Mouse (Mus musculus): ENCODE data around the gene Krt79. TPM values are rescaled to one million over a fixed set of nuclear protein-coding genes. Genes with fewer than 3 reads are reported as not detected.

Gene Krt79
- polyA plus RNA-seq, 1 experiment = not detected

DNA sequence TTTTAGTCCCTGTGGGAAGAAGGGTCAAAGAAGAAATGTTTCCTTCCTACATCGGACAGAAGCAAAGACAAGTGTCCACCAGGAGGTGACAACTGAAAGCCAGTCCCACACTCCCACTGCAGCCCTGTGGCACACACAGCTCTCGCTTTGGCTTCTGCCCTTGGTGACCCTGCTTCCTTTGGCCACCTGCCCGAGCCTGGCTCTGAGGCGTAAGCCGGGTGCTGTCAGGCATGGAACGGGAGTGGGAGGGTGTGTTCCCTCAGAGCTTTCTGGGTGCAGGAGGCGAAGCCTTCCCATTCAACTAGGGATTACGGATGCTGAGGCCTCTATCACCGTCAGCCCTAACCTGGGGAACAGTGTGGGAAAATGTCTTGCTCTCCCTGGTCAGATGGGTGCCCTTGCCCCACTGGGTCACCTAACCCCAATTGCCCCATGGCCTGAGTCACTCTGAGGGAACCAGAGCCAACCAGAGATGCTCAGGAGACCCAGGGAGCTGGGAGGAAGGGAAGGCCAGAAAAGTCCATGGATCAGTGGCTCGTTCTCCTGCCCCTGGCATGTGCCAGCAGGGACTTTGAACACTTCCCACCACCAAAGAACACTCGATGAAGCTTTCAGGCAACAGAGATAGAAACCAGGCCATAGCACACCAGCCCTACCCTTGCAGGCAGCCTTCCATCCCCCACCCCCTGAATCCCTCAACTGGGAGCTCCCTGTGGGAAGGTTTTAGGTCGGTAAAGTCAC lies 12.6 kb downstream of the Krt79 start:
- no peak overlapping the region for H3K4me3 ChIP-seq (ENCODE audit: low read depth, low read length)
- no peaks in the 10 kb centered on the region for H3K4me1 ChIP-seq (ENCODE audit: control insufficient read depth, insufficient read depth, low read length)
- H3K9ac ChIP-seq (ENCODE audit: low read depth, poor library complexity, severe bottlenecking) = no peak overlapping the region
- TF ChIP-seq CTCF (IDR thresholded peaks at IDR 0.05; ENCODE audit: low read depth, low read length) (no peak), EP300 (IDR thresholded peaks at IDR 0.05; ENCODE audit: insufficient read depth, low read depth, low read length) (no peak), POLR2A (IDR thresholded peaks at IDR 0.05; ENCODE audit: insufficient read depth, low read length) (no peak)
- no peak overlapping the region for H3K27ac ChIP-seq (ENCODE audit: insufficient read depth, low read length)
- H3K9me3 ChIP-seq (replicated peaks; ENCODE audit: control insufficient read depth, insufficient read depth, low read length, poor library complexity, severe bottlenecking) = no peaks in the 10 kb centered on the region
- H3K36me3 ChIP-seq (ENCODE audit: control insufficient read depth, insufficient read depth, low read length, poor library complexity, severe bottlenecking) = no peaks in the 10 kb centered on the region
- no peaks in the 10 kb centered on the region for H3K27me3 ChIP-seq (ENCODE audit: control insufficient read depth, insufficient read depth, low read length, poor library complexity, severe bottlenecking)

DNA sequence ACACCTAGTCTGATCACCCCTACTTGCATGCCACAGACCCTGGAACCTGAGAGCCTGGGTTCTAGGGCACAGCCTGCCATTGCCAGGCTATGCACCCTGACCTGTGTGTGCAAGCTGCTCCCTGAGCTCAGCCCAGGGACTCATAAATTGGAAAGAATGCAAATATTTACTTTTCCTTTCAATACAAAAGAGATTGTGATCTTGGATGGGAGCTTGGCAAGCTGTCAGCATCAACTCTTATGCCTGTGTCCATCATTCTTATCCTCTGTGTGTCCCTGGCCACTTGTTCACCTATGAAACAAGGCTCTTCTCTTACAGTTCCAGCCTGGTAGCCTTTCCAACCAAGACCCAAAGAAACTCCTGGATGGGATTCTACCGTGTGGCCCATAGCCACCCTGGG lies 15.1 kb downstream of the Krt79 start:
- Histone ChIP-seq H3K36me3 (ENCODE audit: control insufficient read depth, insufficient read depth, low read length, poor library complexity, severe bottlenecking) (no peaks in the 10 kb centered on the region), H3K27me3 (ENCODE audit: control insufficient read depth, insufficient read depth, low read length, poor library complexity, severe bottlenecking) (no peaks in the 10 kb centered on the region), H3K27ac (ENCODE audit: insufficient read depth, low read length) (no peak overlapping the region), H3K9ac (ENCODE audit: low read depth, poor library complexity, severe bottlenecking) (no peak overlapping the region), H3K9me3 (replicated peaks; ENCODE audit: control insufficient read depth, insufficient read depth, low read length, poor library complexity, severe bottlenecking) (no peaks in the 10 kb centered on the region), H3K4me1 (ENCODE audit: control insufficient read depth, insufficient read depth, low read length) (no peaks in the 10 kb centered on the region), H3K4me3 (ENCODE audit: low read depth, low read length) (no peak overlapping the region)
- no peak for TF ChIP-seq CTCF (IDR thresholded peaks at IDR 0.05; ENCODE audit: low read depth, low read length)
- no peak for TF ChIP-seq POLR2A (IDR thresholded peaks at IDR 0.05; ENCODE audit: insufficient read depth, low read length)

- H3K4me1 ChIP-seq (ENCODE audit: control insufficient read depth, insufficient read depth, low read length) = no peaks in the 10 kb centered on the region
- H3K9me3 ChIP-seq (replicated peaks; ENCODE audit: control insufficient read depth, insufficient read depth, low read length, poor library complexity, severe bottlenecking) = no peaks in the 10 kb centered on the region
- H3K36me3 ChIP-seq (ENCODE audit: control insufficient read depth, insufficient read depth, low read length, poor library complexity, severe bottlenecking) = no peaks in the 10 kb centered on the region
- no peaks in the 10 kb centered on the region for H3K27me3 ChIP-seq (ENCODE audit: control insufficient read depth, insufficient read depth, low read length, poor library complexity, severe bottlenecking)
- no peak for TF ChIP-seq POLR2A (IDR thresholded peaks at IDR 0.05; ENCODE audit: insufficient read depth, low read length)
- no peak for TF ChIP-seq CTCF (IDR thresholded peaks at IDR 0.05; ENCODE audit: low read depth, low read length)
- no peak for TF ChIP-seq EP300 (IDR thresholded peaks at IDR 0.05; ENCODE audit: insufficient read depth, low read depth, low read length)
- peak within 1 kb of the TSS; percentile 8 for H3K4me3 ChIP-seq (ENCODE audit: low read depth, low read length)
- H3K9ac ChIP-seq (ENCODE audit: low read depth, poor library complexity, severe bottlenecking) = no peak within 1 kb of the TSS
- H3K27ac ChIP-seq (ENCODE audit: insufficient read depth, low read length) = no peak within 1 kb of the TSS
Measured at GRCm38 (mm10) chr15:101924635-101925034, 15.5 kb downstream of the Krt79 start, which contains the start of gene Krt4. TSS of gene Krt4 (minus strand) at chr15:101924735.

DNA sequence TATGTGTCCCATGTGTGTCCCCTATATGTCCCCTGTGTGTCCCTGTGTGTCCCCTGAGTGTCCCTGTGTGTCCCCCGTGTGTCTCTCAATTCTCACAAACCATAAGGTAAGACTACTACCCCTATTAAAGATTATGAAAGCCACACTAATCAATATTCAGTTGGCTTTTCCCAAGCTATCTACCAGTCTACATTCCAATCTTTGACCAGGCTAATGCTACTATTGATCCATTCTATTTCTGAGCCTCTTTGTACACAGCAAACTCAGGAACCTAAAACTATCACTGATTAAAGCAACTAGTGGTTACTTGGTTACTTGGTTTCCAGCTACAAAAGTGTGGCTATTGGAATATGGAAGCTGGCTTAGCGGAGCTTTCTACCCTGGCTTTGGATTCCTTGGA lies 17.8 kb downstream of the Krt79 start:
- Histone ChIP-seq H3K27ac (ENCODE audit: insufficient read depth, low read length) (no peak overlapping the region), H3K9ac (ENCODE audit: low read depth, poor library complexity, severe bottlenecking) (no peak overlapping the region), H3K36me3 (ENCODE audit: control insufficient read depth, insufficient read depth, low read length, poor library complexity, severe bottlenecking) (no peaks in the 10 kb centered on the region), H3K9me3 (replicated peaks; ENCODE audit: control insufficient read depth, insufficient read depth, low read length, poor library complexity, severe bottlenecking) (no peaks in the 10 kb centered on the region), H3K4me1 (ENCODE audit: control insufficient read depth, insufficient read depth, low read length) (no peaks in the 10 kb centered on the region), H3K27me3 (ENCODE audit: control insufficient read depth, insufficient read depth, low read length, poor library complexity, severe bottlenecking) (no peaks in the 10 kb centered on the region), H3K4me3 (ENCODE audit: low read depth, low read length) (no peak overlapping the region)
- no peak for TF ChIP-seq CTCF (IDR thresholded peaks at IDR 0.05; ENCODE audit: low read depth, low read length)
- TF ChIP-seq POLR2A (IDR thresholded peaks at IDR 0.05; ENCODE audit: insufficient read depth, low read length) = no peak
- TF ChIP-seq EP300 (IDR thresholded peaks at IDR 0.05; ENCODE audit: insufficient read depth, low read depth, low read length) = no peak

- Histone ChIP-seq H3K36me3 (ENCODE audit: control insufficient read depth, insufficient read depth, low read length, poor library complexity, severe bottlenecking) (no peaks in the 10 kb centered on the region), H3K4me1 (ENCODE audit: control insufficient read depth, insufficient read depth, low read length) (no peaks in the 10 kb centered on the region), H3K27ac (ENCODE audit: insufficient read depth, low read length) (no peak overlapping the region), H3K9ac (ENCODE audit: low read depth, poor library complexity, severe bottlenecking) (no peak overlapping the region), H3K9me3 (replicated peaks; ENCODE audit: control insufficient read depth, insufficient read depth, low read length, poor library complexity, severe bottlenecking) (no peaks in the 10 kb centered on the region), H3K4me3 (ENCODE audit: low read depth, low read length) (no peak overlapping the region), H3K27me3 (ENCODE audit: control insufficient read depth, insufficient read depth, low read length, poor library complexity, severe bottlenecking) (no peaks in the 10 kb centered on the region)
- TF ChIP-seq EP300 (IDR thresholded peaks at IDR 0.05; ENCODE audit: insufficient read depth, low read depth, low read length) (no peak), POLR2A (IDR thresholded peaks at IDR 0.05; ENCODE audit: insufficient read depth, low read length) (no peak), CTCF (IDR thresholded peaks at IDR 0.05; ENCODE audit: low read depth, low read length) (no peak)
Measured at GRCm38 (mm10) chr15:101916072-101916471, 24.1 kb downstream of the Krt79 start.

- Histone ChIP-seq H3K27me3 (ENCODE audit: control insufficient read depth, insufficient read depth, low read length, poor library complexity, severe bottlenecking) (no peaks in the 10 kb centered on the region), H3K27ac (ENCODE audit: insufficient read depth, low read length) (no peak overlapping the region), H3K9me3 (replicated peaks; ENCODE audit: control insufficient read depth, insufficient read depth, low read length, poor library complexity, severe bottlenecking) (no peaks in the 10 kb centered on the region), H3K36me3 (ENCODE audit: control insufficient read depth, insufficient read depth, low read length, poor library complexity, severe bottlenecking) (no peaks in the 10 kb centered on the region), H3K4me1 (ENCODE audit: control insufficient read depth, insufficient read depth, low read length) (no peaks in the 10 kb centered on the region), H3K4me3 (ENCODE audit: low read depth, low read length) (no peak overlapping the region), H3K9ac (ENCODE audit: low read depth, poor library complexity, severe bottlenecking) (no peak overlapping the region)
- TF ChIP-seq POLR2A (IDR thresholded peaks at IDR 0.05; ENCODE audit: insufficient read depth, low read length) (no peak), EP300 (IDR thresholded peaks at IDR 0.05; ENCODE audit: insufficient read depth, low read depth, low read length) (no peak), CTCF (IDR thresholded peaks at IDR 0.05; ENCODE audit: low read depth, low read length) (no peak)
Measured at GRCm38 (mm10) chr15:101904849-101905248, 35.3 kb downstream of the Krt79 start.
